Mouse (Mus musculus): ENCODE measurements at regions not wholly inside any gene's neighbourhood (a gene's known extent, or its start where the extent isn't known, plus 50 kb on each side); places are given as distances from the start of the nearest gene placed in this dataset.

- TF ChIP-seq CTCF (IDR thresholded peaks at IDR 0.05; ENCODE audit: borderline replicate concordance, extremely low read depth, insufficient read depth, insufficient read length) (no peak), POLR2A (IDR thresholded peaks at IDR 0.05; ENCODE audit: borderline replicate concordance, extremely low read depth, insufficient read depth, insufficient read length, poor library complexity, severe bottlenecking) (no peak)
- no peak for DNase-seq (ENCODE audit: low read depth)
Measured at GRCm38 (mm10) chr14:61796671-61797070, 189.4 kb downstream of the Kcnrg start.

- no peak for TF ChIP-seq POLR2A (IDR thresholded peaks at IDR 0.05; ENCODE audit: borderline replicate concordance, extremely low read depth, insufficient read depth, insufficient read length, poor library complexity, severe bottlenecking)
- TF ChIP-seq CTCF (IDR thresholded peaks at IDR 0.05; ENCODE audit: borderline replicate concordance, extremely low read depth, insufficient read depth, insufficient read length), result no peak
- peak; percentile 52 for DNase-seq (ENCODE audit: low read depth)
Measured at GRCm38 (mm10) chr14:61803421-61803925, 196.2 kb downstream of the Kcnrg start.

GRCm38 (mm10) chr14:61805433-61805832 is 198.2 kb downstream of the Kcnrg start:
- DNase-seq (ENCODE audit: low read depth), result no peak
- TF ChIP-seq CTCF (IDR thresholded peaks at IDR 0.05; ENCODE audit: borderline replicate concordance, extremely low read depth, insufficient read depth, insufficient read length), result no peak
- no peak for TF ChIP-seq POLR2A (IDR thresholded peaks at IDR 0.05; ENCODE audit: borderline replicate concordance, extremely low read depth, insufficient read depth, insufficient read length, poor library complexity, severe bottlenecking)

- TF ChIP-seq CTCF (IDR thresholded peaks at IDR 0.05; ENCODE audit: borderline replicate concordance, extremely low read depth, insufficient read depth, insufficient read length), result no peak
- no peak for TF ChIP-seq POLR2A (IDR thresholded peaks at IDR 0.05; ENCODE audit: borderline replicate concordance, extremely low read depth, insufficient read depth, insufficient read length, poor library complexity, severe bottlenecking)
- DNase-seq (ENCODE audit: low read depth), result no peak
Measured at GRCm38 (mm10) chr14:61808193-61808592, 200.9 kb downstream of the Kcnrg start.

GRCm38 (mm10) chr14:61809716-61810437 is 202.6 kb downstream of the Kcnrg start:
- DNase-seq (ENCODE audit: low read depth), result peak; percentile 65
- no peak for TF ChIP-seq POLR2A (IDR thresholded peaks at IDR 0.05; ENCODE audit: borderline replicate concordance, extremely low read depth, insufficient read depth, insufficient read length, poor library complexity, severe bottlenecking)
- no peak for TF ChIP-seq CTCF (IDR thresholded peaks at IDR 0.05; ENCODE audit: borderline replicate concordance, extremely low read depth, insufficient read depth, insufficient read length)

GRCm38 (mm10) chr14:61810836-61811235 is 203.6 kb downstream of the Kcnrg start:
- no peak for DNase-seq (ENCODE audit: low read depth)

GRCm38 (mm10) chr14:61817711-61818110 is 210.5 kb downstream of the Kcnrg start:
- DNase-seq (ENCODE audit: low read depth), result no peak
- TF ChIP-seq POLR2A (IDR thresholded peaks at IDR 0.05; ENCODE audit: borderline replicate concordance, extremely low read depth, insufficient read depth, insufficient read length, poor library complexity, severe bottlenecking) (no peak), CTCF (IDR thresholded peaks at IDR 0.05; ENCODE audit: borderline replicate concordance, extremely low read depth, insufficient read depth, insufficient read length) (no peak)

More at GRCm38 (mm10) chr14:61810836-61811235, 203.6 kb downstream of the Kcnrg start:
- no peak for TF ChIP-seq POLR2A (IDR thresholded peaks at IDR 0.05; ENCODE audit: borderline replicate concordance, extremely low read depth, insufficient read depth, insufficient read length, poor library complexity, severe bottlenecking)
- TF ChIP-seq CTCF (IDR thresholded peaks at IDR 0.05; ENCODE audit: borderline replicate concordance, extremely low read depth, insufficient read depth, insufficient read length), result no peak

- TF ChIP-seq CTCF (IDR thresholded peaks at IDR 0.05; ENCODE audit: borderline replicate concordance, extremely low read depth, insufficient read depth, insufficient read length), result no peak
Measured at GRCm38 (mm10) chr14:61818365-61818764, 211.1 kb downstream of the Kcnrg start.

GRCm38 (mm10) chr14:61819251-61819650 is 212.0 kb downstream of the Kcnrg start:
- TF ChIP-seq CTCF (IDR thresholded peaks at IDR 0.05; ENCODE audit: borderline replicate concordance, extremely low read depth, insufficient read depth, insufficient read length) (no peak), POLR2A (IDR thresholded peaks at IDR 0.05; ENCODE audit: borderline replicate concordance, extremely low read depth, insufficient read depth, insufficient read length, poor library complexity, severe bottlenecking) (no peak)
- no peak for DNase-seq (ENCODE audit: low read depth)

More at GRCm38 (mm10) chr14:61818365-61818764, 211.1 kb downstream of the Kcnrg start:
- no peak for DNase-seq (ENCODE audit: low read depth)

- no peak for DNase-seq (ENCODE audit: low read depth)
Measured at GRCm38 (mm10) chr14:61834291-61834936, 227.2 kb downstream of the Kcnrg start.

GRCm38 (mm10) chr14:61835729-61836128 is 228.5 kb downstream of the Kcnrg start:
- no peak for DNase-seq (ENCODE audit: low read depth)
- TF ChIP-seq CTCF (IDR thresholded peaks at IDR 0.05; ENCODE audit: borderline replicate concordance, extremely low read depth, insufficient read depth, insufficient read length) (no peak), POLR2A (IDR thresholded peaks at IDR 0.05; ENCODE audit: borderline replicate concordance, extremely low read depth, insufficient read depth, insufficient read length, poor library complexity, severe bottlenecking) (no peak)

More at GRCm38 (mm10) chr14:61834291-61834936, 227.2 kb downstream of the Kcnrg start:
- TF ChIP-seq POLR2A (IDR thresholded peaks at IDR 0.05; ENCODE audit: borderline replicate concordance, extremely low read depth, insufficient read depth, insufficient read length, poor library complexity, severe bottlenecking) (no peak), CTCF (IDR thresholded peaks at IDR 0.05; ENCODE audit: borderline replicate concordance, extremely low read depth, insufficient read depth, insufficient read length) (no peak)

All from brain, embryonic 14.5 days (tissue).